Mouse (Mus musculus) neural tube, embryonic 12.5 days (tissue): ENCODE results near the gene Rer1. TPM values are rescaled to one million over a fixed set of nuclear protein-coding genes. Genes with fewer than 3 reads are reported as not detected.

Experiments used
- ATAC-seq: fragments of 200-750 bp; cut with Nextera tagmentation; 2 replicates; pipeline ENCODE4 v1.8.0; 2017; ENCODE audit warnings: low read depth, mild to moderate bottlenecking, moderate TSS enrichment, moderate library complexity; ENCODE audit not compliant: low FRiP score
- H3K27ac ChIP-seq: fragments of 300-500 bp; sonication (generic); 2 replicates; pipeline ENCODE4 v1.5.1; 2016
- H3K27me3 ChIP-seq: fragments of 300-500 bp; sonication (generic); replicated peaks from 2 replicates; pipeline ENCODE4 v1.6.1; 2016; ENCODE audit warnings: mild to moderate bottlenecking
- H3K36me3 ChIP-seq: fragments of 300-500 bp; sonication (generic); 2 replicates; pipeline ENCODE4 v1.6.1; 2016; ENCODE audit warnings: mild to moderate bottlenecking
- H3K4me1 ChIP-seq: fragments of 300-500 bp; sonication (generic); 2 replicates; pipeline ENCODE4 v1.6.1; 2016
- H3K4me2 ChIP-seq: fragments of 300-500 bp; sonication (generic); replicated peaks from 2 replicates; pipeline ENCODE4 v1.6.1; 2016; ENCODE audit warnings: mild to moderate bottlenecking
- H3K4me3 ChIP-seq: fragments of 300-500 bp; sonication (generic); 2 replicates; pipeline ENCODE4 v1.5.1; 2016
- H3K9ac ChIP-seq: fragments of 300-500 bp; sonication (generic); 2 replicates; pipeline ENCODE4 v1.6.1; 2016; ENCODE audit warnings: mild to moderate bottlenecking
- H3K9me3 ChIP-seq: fragments of 300-500 bp; sonication (generic); 2 replicates; pipeline ENCODE4 v1.6.1; 2016; ENCODE audit warnings: mild to moderate bottlenecking
- WGBS: fragments of 180-500 bp; shearing (Covaris S2); methylation state at CpG from one replicate; pipeline ENCODE4 v1.1.7; 2016; 5-methylcytosine and 5-hydroxymethylcytosine counted together
- polyA plus RNA-seq: library from polyadenylated mRNA; unstranded; fragments of >200 nt; fragmentation: Nextera tagmentation; extraction: Ambion mirVana; gene quantifications from 2 replicates; pipeline ENCODE4 v1.2.1, GENCODE M21; 2016

The Rer1 gene
- polyA plus RNA-seq, 1 experiment from 2014 or later, result 135 TPM

- H3K4me3 ChIP-seq, result no peak overlapping the region
- no peak overlapping the region for H3K9ac ChIP-seq
- H3K27ac ChIP-seq, result no peak overlapping the region
- no peaks in the 10 kb centered on the region for H3K36me3 ChIP-seq
- peaks cover 30% of the 10 kb centered on the region for H3K4me1 ChIP-seq
- 85% methylated on average over 9 of the region's 9 CpGs for WGBS
- no peak for ATAC-seq
- H3K9me3 ChIP-seq, result no peaks in the 10 kb centered on the region
- H3K4me2 ChIP-seq, result no peak overlapping the region
- H3K27me3 ChIP-seq, result no peaks in the 10 kb centered on the region
Observed at GRCm38 (mm10) chr4:155123868-155124534, 37.8 kb upstream of the Rer1 start.

DNA sequence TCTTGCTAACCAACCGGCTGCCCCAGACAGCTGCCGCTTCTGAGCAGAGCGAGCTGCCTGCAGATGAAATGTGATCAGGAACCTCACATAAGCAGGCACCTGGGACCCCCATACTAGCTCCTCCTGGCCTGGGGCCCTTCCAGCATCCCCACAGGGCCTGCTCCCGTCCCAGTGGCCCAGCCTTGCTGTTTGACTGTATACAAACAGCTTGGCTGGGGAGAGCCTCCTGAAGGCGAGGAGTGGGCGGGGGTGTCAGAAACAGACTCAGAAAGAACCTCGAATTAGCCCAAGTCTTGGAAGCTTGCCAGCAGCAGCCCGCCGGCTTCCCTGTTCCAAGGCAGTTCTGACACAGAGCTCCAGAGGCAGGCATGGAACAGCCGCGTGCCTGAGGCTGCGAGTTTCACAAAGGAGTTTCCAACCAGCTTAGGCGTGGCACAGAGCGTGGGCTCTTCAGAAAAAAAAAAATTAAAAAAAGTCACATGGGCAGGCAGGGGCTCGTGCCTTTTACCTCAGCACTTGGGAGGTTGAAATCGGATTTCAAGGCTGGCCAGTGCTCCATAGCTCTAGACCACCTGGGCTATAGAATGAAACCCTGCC lies 36.4 kb upstream of the Rer1 start:
- ATAC-seq, result peak; percentile 61
- Histone ChIP-seq H3K4me3 (no peak overlapping the region), H3K9me3 (no peaks in the 10 kb centered on the region), H3K27me3 (no peaks in the 10 kb centered on the region), H3K4me2 (peak overlapping the region; percentile 27), H3K36me3 (no peaks in the 10 kb centered on the region), H3K9ac (0 out of 2 replicates have a peak overlapping the region, but pooled peaks have one; percentile 2), H3K4me1 (peaks cover 38% of the 10 kb centered on the region), H3K27ac (no peak overlapping the region; the same call in 1 of the 2 replicates)
- WGBS, result 34% methylated on average over 16 of the region's 16 CpGs

DNA sequence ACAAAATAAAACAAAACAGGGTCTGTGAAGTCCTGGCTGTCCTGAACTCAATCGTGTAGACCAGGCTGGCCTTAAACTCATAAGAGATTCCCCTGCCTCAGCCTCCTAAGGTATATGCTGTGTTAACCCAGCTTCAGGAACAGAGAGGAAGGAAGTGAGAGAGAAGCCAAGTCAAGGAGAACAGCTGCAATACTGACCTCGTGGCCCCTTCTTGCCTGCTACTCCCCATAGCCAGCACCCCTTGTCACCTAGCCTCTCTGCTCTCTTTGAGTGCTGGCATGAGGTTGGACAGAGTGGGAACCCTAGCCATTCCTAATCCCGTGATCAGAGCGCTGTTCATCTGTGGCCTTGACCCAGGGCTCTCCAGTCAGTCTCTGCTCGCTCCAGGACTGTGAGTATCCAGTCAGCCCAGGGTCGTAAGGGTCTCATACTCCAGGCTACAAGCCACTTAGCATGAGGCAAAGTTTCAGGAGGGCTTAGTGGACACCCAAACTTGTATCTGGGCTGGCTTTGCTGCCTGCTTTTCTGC lies 35.8 kb upstream of the Rer1 start:
- Histone ChIP-seq H3K4me1 (peaks cover 38% of the 10 kb centered on the region), H3K9me3 (no peaks in the 10 kb centered on the region), H3K27ac (no peak overlapping the region; the same call in 1 of the 2 replicates), H3K9ac (0 out of 2 replicates have a peak overlapping the region, but pooled peaks have one; percentile 2), H3K27me3 (no peaks in the 10 kb centered on the region), H3K36me3 (no peaks in the 10 kb centered on the region), H3K4me2 (peak overlapping the region; percentile 27; the same call in 1 of the 2 replicates), H3K4me3 (no peak overlapping the region)
- WGBS, result 86% methylated on average over 6 of the region's 6 CpGs
- no peak for ATAC-seq

- Histone ChIP-seq H3K4me3 (no peak overlapping the region), H3K36me3 (no peaks in the 10 kb centered on the region), H3K9me3 (no peaks in the 10 kb centered on the region), H3K27me3 (no peaks in the 10 kb centered on the region), H3K9ac (no peak overlapping the region), H3K27ac (no peak overlapping the region), H3K4me2 (no peak overlapping the region), H3K4me1 (peaks cover 34% of the 10 kb centered on the region)
- WGBS, result 88% methylated on average over 6 of the region's 6 CpGs
- ATAC-seq, result no peak
Observed at GRCm38 (mm10) chr4:155121222-155121621, 35.0 kb upstream of the Rer1 start.

- no peak overlapping the region for H3K9ac ChIP-seq
- no peak for ATAC-seq
- no peaks in the 10 kb centered on the region for H3K9me3 ChIP-seq
- H3K4me1 ChIP-seq, result peaks cover 34% of the 10 kb centered on the region
- no peak overlapping the region for H3K4me2 ChIP-seq
- no peaks in the 10 kb centered on the region for H3K27me3 ChIP-seq
- no peak overlapping the region for H3K27ac ChIP-seq
- no peak overlapping the region for H3K4me3 ChIP-seq
- 63% methylated on average over 5 of the region's 5 CpGs for WGBS
- no peaks in the 10 kb centered on the region for H3K36me3 ChIP-seq
Observed at GRCm38 (mm10) chr4:155120583-155120982, 34.4 kb upstream of the Rer1 start.

DNA sequence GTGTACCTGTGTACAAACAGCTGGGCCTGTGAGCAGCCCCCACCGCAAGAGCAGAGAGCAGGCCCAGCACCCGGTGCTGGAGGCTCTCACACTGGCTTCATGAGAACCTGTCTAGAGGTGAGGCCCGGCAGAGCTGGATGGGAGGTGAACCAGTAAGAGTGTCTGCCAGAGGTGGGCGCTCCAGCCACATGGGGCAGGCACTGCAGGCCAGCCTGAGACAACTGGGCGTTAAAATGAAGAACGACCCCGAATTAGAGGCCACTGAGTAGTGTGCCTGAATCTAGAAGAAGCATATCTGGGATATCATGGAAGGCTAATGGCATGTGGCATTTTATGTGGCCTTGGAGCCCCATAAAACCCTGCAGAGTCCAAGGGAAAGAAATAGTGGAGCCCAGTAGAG lies 33.9 kb upstream of the Rer1 start:
- H3K4me2 ChIP-seq, result no peak overlapping the region
- ATAC-seq, result no peak
- H3K4me3 ChIP-seq, result no peak overlapping the region
- H3K4me1 ChIP-seq, result peaks cover 34% of the 10 kb centered on the region
- no peaks in the 10 kb centered on the region for H3K27me3 ChIP-seq
- no peak overlapping the region for H3K9ac ChIP-seq
- WGBS, result 79% methylated on average over 7 of the region's 7 CpGs
- H3K36me3 ChIP-seq, result no peaks in the 10 kb centered on the region
- H3K9me3 ChIP-seq, result no peaks in the 10 kb centered on the region
- H3K27ac ChIP-seq, result no peak overlapping the region

DNA sequence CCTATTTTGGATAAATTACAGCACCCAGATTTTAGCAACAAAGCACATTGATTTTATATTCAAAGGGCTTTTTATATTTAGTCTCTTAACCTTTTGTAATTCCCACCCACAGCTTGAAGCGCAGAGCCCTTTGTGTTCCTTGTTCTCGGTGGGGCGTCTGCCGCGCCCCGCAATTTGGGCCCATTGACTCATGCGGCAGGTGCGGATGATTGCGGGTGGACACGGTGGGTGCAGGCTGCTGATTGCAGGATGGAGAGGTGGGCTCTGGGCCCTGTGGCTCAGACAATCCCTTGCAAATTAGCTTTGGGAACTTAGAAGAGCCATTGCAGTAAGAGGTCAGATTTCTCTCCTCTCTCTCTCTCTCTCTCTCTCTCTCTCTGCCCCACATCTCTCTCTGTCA lies 32.1 kb upstream of the Rer1 start:
- Histone ChIP-seq H3K36me3 (no peaks in the 10 kb centered on the region), H3K4me3 (no peak overlapping the region), H3K9ac (no peak overlapping the region), H3K27me3 (no peaks in the 10 kb centered on the region), H3K9me3 (no peaks in the 10 kb centered on the region), H3K4me1 (peaks cover 27% of the 10 kb centered on the region), H3K27ac (no peak overlapping the region), H3K4me2 (no peak overlapping the region)
- ATAC-seq, result no peak
- WGBS, result 27% methylated on average over 10 of the region's 10 CpGs

DNA sequence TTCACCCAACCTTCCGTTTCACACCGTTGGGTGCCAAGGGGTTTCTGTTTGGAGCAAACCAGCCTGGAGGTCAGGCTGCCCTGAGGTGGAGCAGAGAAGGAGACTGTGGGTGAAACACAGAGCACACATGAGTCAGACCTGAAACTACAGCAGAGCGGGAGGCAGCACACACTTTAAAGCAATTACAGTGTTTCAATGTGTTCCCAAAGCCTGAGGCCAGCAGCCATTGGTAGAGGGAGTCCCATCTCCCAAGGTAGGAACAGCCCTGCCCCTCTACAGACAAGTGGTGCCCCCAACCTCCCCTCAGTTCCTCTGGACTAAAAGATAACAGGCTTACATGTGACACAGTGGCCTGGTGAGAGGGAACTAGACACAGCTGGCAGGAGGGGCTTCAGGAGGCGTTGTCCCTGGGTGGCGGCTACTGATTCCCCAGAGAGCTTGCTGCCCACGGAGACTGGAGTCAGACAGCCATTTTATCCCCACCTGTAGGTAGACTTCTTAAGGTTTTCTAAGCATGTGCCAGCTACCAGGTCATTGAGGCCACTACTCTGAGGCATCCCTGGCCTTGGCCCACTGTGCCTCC lies 31.3 kb upstream of the Rer1 start:
- Histone ChIP-seq H3K4me3 (no peak overlapping the region), H3K9me3 (no peaks in the 10 kb centered on the region), H3K27me3 (no peaks in the 10 kb centered on the region), H3K4me2 (no peak overlapping the region), H3K9ac (no peak overlapping the region), H3K36me3 (no peaks in the 10 kb centered on the region), H3K4me1 (peaks cover 21% of the 10 kb centered on the region), H3K27ac (no peak overlapping the region)
- no peak for ATAC-seq
- 72% methylated on average over 6 of the region's 6 CpGs for WGBS

GRCm38 (mm10) chr4:155116607-155117006 lies 30.4 kb upstream of the Rer1 start:
- ATAC-seq, result no peak
- H3K9me3 ChIP-seq, result no peaks in the 10 kb centered on the region
- no peak overlapping the region for H3K4me3 ChIP-seq
- H3K9ac ChIP-seq, result no peak overlapping the region
- H3K4me1 ChIP-seq, result peaks cover 14% of the 10 kb centered on the region; the same call in 1 of the 2 replicates
- 82% methylated on average over 4 of the region's 4 CpGs for WGBS
- H3K4me2 ChIP-seq, result no peak overlapping the region
- no peak overlapping the region for H3K27ac ChIP-seq
- no peaks in the 10 kb centered on the region for H3K27me3 ChIP-seq
- no peaks in the 10 kb centered on the region for H3K36me3 ChIP-seq

DNA sequence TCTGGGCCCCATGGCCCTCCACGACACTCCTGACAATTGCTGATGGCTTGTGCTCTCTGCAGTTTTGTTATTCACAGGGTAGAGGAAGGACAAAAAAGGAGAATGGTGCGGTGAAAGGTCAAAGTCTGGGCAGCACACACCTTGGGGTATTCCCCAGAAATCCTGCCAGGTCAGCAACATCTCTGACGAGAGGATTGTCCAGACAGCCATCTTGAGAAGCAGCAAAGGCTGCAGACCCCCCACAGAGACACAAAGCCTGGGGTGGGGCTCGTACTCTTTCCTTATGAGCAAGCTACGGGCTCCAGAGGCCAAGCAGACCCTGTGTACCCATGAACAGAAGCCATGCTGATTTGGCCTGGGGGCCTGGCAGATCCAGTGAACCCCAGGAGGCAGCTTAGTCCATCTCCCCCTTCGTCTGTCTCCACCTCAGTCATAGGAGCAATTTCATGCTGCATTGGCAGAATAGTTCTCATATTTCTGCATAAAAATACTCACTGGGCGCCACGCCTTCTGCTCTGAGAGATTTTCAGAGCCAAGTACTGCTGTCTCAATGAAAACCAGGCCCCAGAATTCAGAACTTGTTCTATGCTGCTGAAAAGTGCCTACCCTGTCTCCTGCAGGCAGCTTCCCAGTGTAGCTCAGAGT lies 27.7 kb upstream of the Rer1 start:
- H3K4me3 ChIP-seq, result no peak overlapping the region
- ATAC-seq, result no peak
- H3K36me3 ChIP-seq, result no peaks in the 10 kb centered on the region
- no peak overlapping the region for H3K27ac ChIP-seq
- H3K27me3 ChIP-seq, result no peaks in the 10 kb centered on the region
- H3K9me3 ChIP-seq, result no peaks in the 10 kb centered on the region
- 61% methylated on average over 8 of the region's 8 CpGs for WGBS
- no peak overlapping the region for H3K4me2 ChIP-seq
- 0 out of 2 replicates have a peak, but pooled peaks cover 10% of the 10 kb centered on the region for H3K4me1 ChIP-seq
- H3K9ac ChIP-seq, result no peak overlapping the region

GRCm38 (mm10) chr4:155109471-155109870 lies 23.3 kb upstream of the Rer1 start:
- Histone ChIP-seq H3K36me3 (no peaks in the 10 kb centered on the region), H3K4me2 (no peak overlapping the region), H3K9me3 (no peaks in the 10 kb centered on the region), H3K27me3 (no peaks in the 10 kb centered on the region), H3K9ac (no peak overlapping the region), H3K4me1 (no peaks in the 10 kb centered on the region), H3K4me3 (no peak overlapping the region), H3K27ac (no peak overlapping the region)
- WGBS, result 81% methylated on average over 5 of the region's 5 CpGs
- ATAC-seq, result no peak

GRCm38 (mm10) chr4:155107886-155108285 lies 21.7 kb upstream of the Rer1 start:
- ATAC-seq, result no peak
- no peak overlapping the region for H3K27ac ChIP-seq
- no peak overlapping the region for H3K4me3 ChIP-seq
- no peak overlapping the region for H3K4me2 ChIP-seq
- no peaks in the 10 kb centered on the region for H3K4me1 ChIP-seq
- no peaks in the 10 kb centered on the region for H3K27me3 ChIP-seq
- no peak overlapping the region for H3K9ac ChIP-seq
- 94% methylated on average over 4 of the region's 4 CpGs for WGBS
- no peaks in the 10 kb centered on the region for H3K9me3 ChIP-seq
- no peaks in the 10 kb centered on the region for H3K36me3 ChIP-seq
